Mouse (Mus musculus) G1E (cell line): ENCODE data around the gene Gm12830.

Experiments used
- CTCF ChIP-seq: IDR thresholded peaks from 2 replicates; pipeline ENCODE4 v1.5.1; 2012; ENCODE audit warnings: low read depth, low read length, inconsistent platforms, mixed read lengths
- GATA1 ChIP-seq: IDR thresholded peaks from 2 replicates; pipeline ENCODE4 v1.6.1; 2012; ENCODE audit warnings: borderline replicate concordance, low read length, inconsistent platforms, mixed read lengths
- GATA2 ChIP-seq: IDR thresholded peaks from 2 replicates; pipeline ENCODE4 v1.6.1; 2012; ENCODE audit warnings: low read depth, low read length, inconsistent platforms, borderline replicate concordance
- POLR2AphosphoS5 ChIP-seq: IDR thresholded peaks from 2 replicates; pipeline ENCODE4 v1.6.1; 2012; ENCODE audit warnings: low read depth, low read length, inconsistent platforms; ENCODE audit not compliant: insufficient replicate concordance
- TAL1 ChIP-seq: conservative IDR thresholded peaks from 2 replicates; pipeline ENCODE4 v1.6.1; 2012; ENCODE audit warnings: low read depth, low read length, inconsistent platforms, mixed read lengths

- TF ChIP-seq CTCF (no peak), POLR2AphosphoS5 (no peak), GATA1 (no peak), TAL1 (no peak), GATA2 (no peak)
Observed at GRCm38 (mm10) chr4:114841336-114841920, 19.9 kb downstream of the Gm12830 start.
